Mouse (Mus musculus) lung, postnatal 36 days (tissue): ENCODE data around the gene Arhgef26.
A peak's percentile ranks its signal among the peaks of the same experiment; 100 is the strongest.

Experiments
- DNase-seq: peaks from one replicate; pipeline ENCODE4 v3.0.0; 2022; ENCODE audit warnings: mixed read lengths

The Arhgef26 gene

DNA sequence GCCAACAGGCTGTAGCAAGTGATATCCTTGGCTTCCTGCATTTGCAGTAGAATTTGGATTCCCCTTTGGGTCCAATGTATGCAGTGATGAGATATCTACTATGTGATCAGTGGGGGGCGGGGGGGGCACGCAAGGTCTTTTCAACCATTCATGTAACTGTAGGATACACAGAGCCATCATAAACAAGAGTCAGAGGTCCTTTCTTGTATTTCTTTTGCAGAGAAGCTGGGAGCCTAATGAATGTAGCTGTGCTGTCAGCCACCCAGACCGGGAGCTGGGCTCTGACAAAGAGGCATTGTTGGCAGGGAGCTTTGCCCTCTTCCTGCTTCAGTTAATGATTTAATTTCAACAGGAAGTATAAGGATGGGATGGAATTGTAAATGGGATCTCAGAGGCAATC lies 116.0 kb downstream of the Arhgef26 start:
- peak; percentile 32 for DNase-seq

DNA sequence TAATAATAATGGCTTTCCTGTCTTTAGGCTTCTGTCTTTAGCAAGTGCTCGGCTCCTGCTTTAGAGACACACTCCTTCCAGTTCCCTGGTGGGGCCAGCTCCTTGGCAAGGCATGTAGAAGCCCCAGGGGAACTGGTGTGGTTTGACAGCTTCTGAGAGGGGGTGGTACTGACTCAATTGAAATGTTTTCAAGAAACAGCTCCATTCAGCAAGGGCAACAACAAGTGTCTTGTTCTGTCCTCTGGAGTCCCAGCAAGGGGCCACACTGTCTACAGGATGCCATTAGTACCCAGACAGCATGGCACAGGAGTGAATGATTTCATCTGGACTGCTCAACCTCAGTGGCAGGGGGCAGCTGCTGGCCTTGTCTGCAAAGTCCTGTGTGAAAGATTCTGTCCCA lies 117.7 kb downstream of the Arhgef26 start:
- no peak for DNase-seq

GRCm38 (mm10) chr3:62458284-62459013 lies 120.3 kb downstream of the Arhgef26 start:
- DNase-seq: peak; percentile 85

- no peak for DNase-seq
Measured at GRCm38 (mm10) chr3:62459483-62459882, 121.3 kb downstream of the Arhgef26 start.

- DNase-seq: no peak
Measured at GRCm38 (mm10) chr3:62464276-62464675, 126.1 kb downstream of the Arhgef26 start.

GRCm38 (mm10) chr3:62470179-62470578 lies 132.0 kb downstream of the Arhgef26 start:
- no peak for DNase-seq

GRCm38 (mm10) chr3:62484340-62484739 lies 146.2 kb downstream of the Arhgef26 start:
- no peak for DNase-seq

DNA sequence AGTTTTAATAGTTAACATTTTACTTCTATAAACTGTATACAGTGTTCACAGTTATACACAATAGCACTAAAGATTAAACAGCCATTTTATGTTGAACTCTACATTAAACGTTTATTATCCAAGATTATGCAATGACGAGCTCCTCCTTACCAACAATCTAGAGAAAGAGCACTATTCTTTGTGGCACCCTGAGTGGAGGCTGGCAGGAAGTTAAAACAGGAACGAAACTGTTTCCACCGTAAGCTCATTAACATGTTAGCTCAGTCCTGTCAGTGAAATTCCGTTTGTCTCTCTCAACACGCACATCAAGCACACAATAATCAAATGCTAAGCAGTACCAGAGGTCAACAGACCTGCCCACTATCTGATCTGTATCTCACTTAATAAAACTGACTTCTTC lies 154.4 kb downstream of the Arhgef26 start:
- DNase-seq: no peak

DNA sequence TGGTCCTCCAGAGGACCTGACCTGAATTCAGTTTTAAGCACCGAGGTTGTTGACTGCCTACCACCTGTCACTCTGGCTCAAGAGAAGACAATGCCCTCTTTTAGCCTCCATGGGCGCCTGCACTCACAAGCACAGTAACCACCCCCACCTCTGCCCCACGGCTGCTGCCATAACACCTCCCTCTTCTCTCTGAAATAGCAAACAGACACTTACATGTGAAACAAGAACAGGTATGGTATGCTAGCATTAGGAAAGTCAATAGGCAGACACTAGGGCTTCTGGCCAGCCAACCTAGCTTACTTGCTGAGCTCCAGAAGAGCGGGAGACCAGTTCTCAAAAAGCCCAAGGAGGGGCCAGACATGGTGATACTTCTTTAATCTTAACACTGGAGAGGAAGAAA lies 161.2 kb downstream of the Arhgef26 start:
- DNase-seq: no peak

DNA sequence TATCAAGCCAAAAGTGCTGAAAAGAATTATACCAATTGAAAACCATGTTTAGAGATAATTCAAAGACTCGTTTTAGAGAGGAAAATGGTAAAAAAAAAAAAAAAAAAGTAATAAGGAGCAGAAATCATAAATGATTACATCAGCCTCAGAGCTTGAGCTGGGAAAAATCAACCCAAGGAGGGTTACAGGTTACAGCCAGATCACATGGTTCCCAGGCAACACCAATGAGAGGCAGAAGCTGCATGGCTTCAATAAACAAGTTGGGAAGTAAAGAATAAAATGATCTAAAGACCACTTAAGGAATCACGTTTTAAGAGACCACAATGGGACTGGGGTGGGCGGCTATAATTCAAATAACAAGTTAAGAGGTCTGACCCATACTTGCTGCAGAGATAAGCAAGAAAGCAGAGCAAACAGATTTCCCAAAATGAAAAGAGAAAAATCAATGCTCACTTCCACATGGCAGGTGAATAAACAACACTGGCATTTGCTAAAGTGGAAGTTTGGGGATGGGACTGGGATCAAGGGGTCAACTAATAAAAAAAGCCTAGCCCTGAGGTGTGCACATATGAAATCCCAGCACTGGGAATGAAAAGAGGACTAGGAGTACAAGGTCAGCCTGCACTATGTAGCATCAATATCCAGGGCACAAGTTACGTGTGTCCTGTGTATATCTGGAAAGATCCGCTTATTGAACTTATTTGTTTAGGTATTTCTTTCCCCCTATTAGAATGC lies 167.2 kb downstream of the Arhgef26 start:
- DNase-seq: no peak

GRCm38 (mm10) chr3:62506488-62507205 lies 168.5 kb downstream of the Arhgef26 start, which contains the start of gene Dhx36:
Gene Dhx36, minus strand, starts transcription at chr3:62507004.
- peak; percentile 98 for DNase-seq

GRCm38 (mm10) chr3:62507206-62507647 lies 169.1 kb downstream of the Arhgef26 start:
- no peak for DNase-seq
